Comparison of ENCODE assay signal across 15 mouse cellular contexts in genomic region chr16:5374818-5375605, GRCm38 (mm10).
DNase-seq lines count a peak whose midpoint lies in the region; ATAC-seq lines count a peak whose summit lies in the region.
"Had no signal": no experiment of that assay in that cellular context is flagged by ENCODE, and none has a peak within 500 bp of the region (broad histone marks: within the 10 kb centered on the region; RNA-seq: fewer than 3 reads in every experiment).

No protein-coding gene starts in this region.

- no peaks in the 10 kb centered on the region for H3K4me1 ChIP-seq in midbrain, embryonic 11.5 days (ENCODE audit: control insufficient read depth, insufficient read depth, low read length)
- H3K4me1 ChIP-seq in midbrain, embryonic 13.5 days (replicated peaks) = no peaks in the 10 kb centered on the region
- H3K4me1 ChIP-seq: limb, embryonic 12.5 days; lung, embryonic 15.5 days; midbrain, embryonic 12.5 days had no signal

- peak; percentile 20 to 51 for DNase-seq in adrenal gland, adult (ENCODE audit: inconsistent age in 2 of 2, low spot score in 1 of 2)
- no peak for DNase-seq in adrenal gland, postnatal 4 days (ENCODE audit: low spot score in 2 of 2)
- peak; percentile 71 for DNase-seq in midbrain, embryonic 11.5 days (ENCODE audit: low spot score, missing footprints)
- peak; percentile 8 to 24 for DNase-seq in kidney, adult 8-10 months
- DNase-seq in skeletal muscle tissue, adult 2 months (ENCODE audit: low read depth, low spot score) = peak; percentile 7
- DNase-seq in right cerebral cortex, adult 2 months (ENCODE audit: low spot score in 2 of 2) = no peak
- no peak for DNase-seq in cerebellum, adult 9-10 months
- DNase-seq: right cerebral cortex, postnatal 25 days had no signal

- WGBS in midbrain, embryonic 11.5 days = 68% methylated on average over 6 of the region's 6 CpGs
- WGBS in midbrain, embryonic 13.5 days = 74% methylated on average over 6 of the region's 6 CpGs

- no peak overlapping the region for H3K9ac ChIP-seq in midbrain, embryonic 11.5 days (ENCODE audit: low read length)
- no peak overlapping the region for H3K9ac ChIP-seq in midbrain, embryonic 13.5 days (replicated peaks)
- H3K9ac ChIP-seq: hindbrain, embryonic 14.5 days; limb, embryonic 12.5 days; lung, embryonic 15.5 days; midbrain, embryonic 12.5 days had no signal

- H3K9me3 ChIP-seq in midbrain, embryonic 11.5 days (ENCODE audit: control insufficient read depth, low read length) = no peaks in the 10 kb centered on the region
- no peaks in the 10 kb centered on the region for H3K9me3 ChIP-seq in midbrain, embryonic 13.5 days
- H3K9me3 ChIP-seq: limb, embryonic 12.5 days; lung, embryonic 15.5 days; midbrain, embryonic 12.5 days had no signal

- no peaks in the 10 kb centered on the region for H3K27me3 ChIP-seq in midbrain, embryonic 11.5 days (ENCODE audit: control insufficient read depth, insufficient read depth, low read length)
- no peaks in the 10 kb centered on the region for H3K27me3 ChIP-seq in midbrain, embryonic 13.5 days
- H3K27me3 ChIP-seq: limb, embryonic 12.5 days; lung, embryonic 15.5 days; midbrain, embryonic 12.5 days had no signal

- H3K4me2 ChIP-seq in midbrain, embryonic 11.5 days = no peak overlapping the region
- no peak overlapping the region for H3K4me2 ChIP-seq in midbrain, embryonic 13.5 days (replicated peaks)
- H3K4me2 ChIP-seq: heart, embryonic 11.5 days; hindbrain, embryonic 14.5 days; limb, embryonic 12.5 days; lung, embryonic 15.5 days; midbrain, embryonic 12.5 days had no signal

- H3K36me3 ChIP-seq in midbrain, embryonic 11.5 days (ENCODE audit: control insufficient read depth, insufficient read depth, low read length) = no peaks in the 10 kb centered on the region
- no peaks in the 10 kb centered on the region for H3K36me3 ChIP-seq in midbrain, embryonic 13.5 days
- H3K36me3 ChIP-seq: G1E; limb, embryonic 12.5 days; lung, embryonic 15.5 days; midbrain, embryonic 12.5 days had no signal

- ATAC-seq in midbrain, embryonic 11.5 days (ENCODE audit: low FRiP score) = no peak
- ATAC-seq in midbrain, embryonic 13.5 days = no peak

- no peak overlapping the region for H3K4me3 ChIP-seq in midbrain, embryonic 11.5 days (ENCODE audit: low read depth, low read length)
- H3K4me3 ChIP-seq in midbrain, embryonic 13.5 days (replicated peaks) = no peak overlapping the region
- H3K4me3 ChIP-seq: limb, embryonic 12.5 days; lung, embryonic 15.5 days; midbrain, embryonic 12.5 days had no signal

- H3K27ac ChIP-seq in midbrain, embryonic 11.5 days (ENCODE audit: low read depth, low read length) = no peak overlapping the region
- no peak overlapping the region for H3K27ac ChIP-seq in midbrain, embryonic 13.5 days
- H3K27ac ChIP-seq: hindbrain, embryonic 14.5 days; limb, embryonic 12.5 days; lung, embryonic 15.5 days; midbrain, embryonic 12.5 days had no signal

Comparison
In these comparisons a context has a peak if more than half of its experiments do, and no peak if none do; other contexts are left out.
1. DNase-seq: peak in adrenal gland, adult (2 of 2), midbrain, embryonic 11.5 days (single experiment), kidney, adult 8-10 months (2 of 2) and skeletal muscle tissue, adult 2 months (single experiment); none in adrenal gland, postnatal 4 days (0 of 2), right cerebral cortex, adult 2 months (0 of 2) and cerebellum, adult 9-10 months (single experiment).